Mouse (Mus musculus) limb, embryonic 13.5 days (tissue): ENCODE data around the gene Prkcsh. TPM values are rescaled to one million over a fixed set of nuclear protein-coding genes. Genes with fewer than 3 reads are reported as not detected.

ENCODE experiments used
- ATAC-seq: fragments of 200-750 bp; cut with Nextera tagmentation; 2 replicates; pipeline ENCODE4 v1.8.0; 2017; ENCODE audit warnings: low read depth, moderate number of reproducible peaks, moderate TSS enrichment; ENCODE audit not compliant: low FRiP score
- H3K27ac ChIP-seq: fragments of 300-500 bp; sonication (generic); 2 replicates; pipeline ENCODE4 v1.5.1; 2015; ENCODE audit warnings: inconsistent platforms, mild to moderate bottlenecking, moderate library complexity
- H3K27me3 ChIP-seq: fragments of 300-500 bp; sonication (generic); 2 replicates; pipeline ENCODE4 v1.6.1; 2015; ENCODE audit warnings: mild to moderate bottlenecking, inconsistent platforms
- H3K36me3 ChIP-seq: fragments of 300-500 bp; sonication (generic); 2 replicates; pipeline ENCODE4 v1.6.1; 2015; ENCODE audit warnings: inconsistent platforms, mild to moderate bottlenecking, moderate library complexity
- H3K4me1 ChIP-seq: fragments of 300-500 bp; sonication (generic); 2 replicates; pipeline ENCODE4 v1.6.1; 2015; ENCODE audit warnings: inconsistent platforms
- H3K4me2 ChIP-seq: fragments of 300-500 bp; sonication (generic); replicated peaks from 2 replicates; pipeline ENCODE4 v1.6.1; 2015; ENCODE audit warnings: inconsistent platforms, mild to moderate bottlenecking, moderate library complexity
- H3K4me3 ChIP-seq: fragments of 300-500 bp; sonication (generic); 2 replicates; pipeline ENCODE4 v1.5.1; 2015; ENCODE audit warnings: moderate library complexity, mild to moderate bottlenecking, inconsistent platforms
- H3K9ac ChIP-seq: fragments of 300-500 bp; sonication (generic); 2 replicates; pipeline ENCODE4 v1.6.1; 2015; ENCODE audit warnings: mild to moderate bottlenecking, inconsistent platforms
- H3K9me3 ChIP-seq: fragments of 300-500 bp; sonication (generic); 2 replicates; pipeline ENCODE4 v1.6.1; 2016; ENCODE audit warnings: inconsistent platforms
- WGBS: fragments of 180-500 bp; shearing (Covaris S2); methylation state at CpG from one replicate; pipeline ENCODE4 v1.1.7; 2015; 5-methylcytosine and 5-hydroxymethylcytosine counted together
- polyA plus RNA-seq: library from polyadenylated mRNA; unstranded; fragments of >200 nt; fragmentation: Nextera tagmentation; extraction: Ambion mirVana; gene quantifications from 2 replicates; pipeline ENCODE4 v1.2.1, GENCODE M21; 2015

Prkcsh gene
- polyA plus RNA-seq, 1 experiment from 2014 or later: 122 TPM

DNA sequence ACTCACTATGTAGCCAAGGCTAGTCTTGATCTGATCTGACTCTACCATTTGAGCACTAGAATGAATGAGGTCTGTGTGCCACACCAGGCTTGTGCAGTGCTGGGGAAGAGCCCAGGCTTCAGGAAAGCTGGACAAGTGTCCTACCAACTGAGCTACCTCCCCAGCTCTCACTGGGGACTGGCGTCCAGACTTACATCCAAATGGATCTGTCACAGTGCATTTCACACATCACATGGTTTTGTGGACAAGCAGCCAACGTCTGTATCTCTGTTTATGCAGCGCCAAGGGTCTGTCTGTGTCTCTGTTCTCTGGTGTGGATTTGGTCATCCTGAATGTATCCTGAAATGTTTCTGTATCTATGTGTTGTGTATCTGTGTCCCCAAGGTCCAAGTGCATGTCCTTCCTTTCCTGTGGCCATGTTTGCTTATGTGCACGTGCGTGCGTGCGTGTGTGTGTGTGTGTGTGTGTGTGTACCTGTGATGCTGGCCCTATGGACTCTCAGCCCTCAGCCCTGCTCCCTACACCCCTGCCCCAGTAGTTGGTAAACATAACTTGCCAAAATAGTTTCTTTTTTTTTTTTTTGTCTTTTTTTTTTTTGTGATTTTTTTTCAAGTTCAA is 14.7 kb downstream of the Prkcsh start:
- WGBS: 86% methylated on average over 7 of the region's 7 CpGs
- Histone ChIP-seq H3K36me3 (peaks cover 26% of the 10 kb centered on the region), H3K9ac (no peak overlapping the region), H3K4me1 (no peaks in the 10 kb centered on the region), H3K4me3 (no peak overlapping the region), H3K4me2 (no peak overlapping the region), H3K9me3 (no peaks in the 10 kb centered on the region), H3K27ac (no peak overlapping the region), H3K27me3 (no peaks in the 10 kb centered on the region)
- ATAC-seq: no peak

- no peak overlapping the region for H3K9ac ChIP-seq
- H3K4me3 ChIP-seq: no peak overlapping the region
- no peak overlapping the region for H3K4me2 ChIP-seq
- no peak overlapping the region for H3K27ac ChIP-seq
- H3K4me1 ChIP-seq: no peaks in the 10 kb centered on the region
- no peak for ATAC-seq
- 45% methylated on average over 8 of the region's 8 CpGs for whole genome bisulfite sequencing
- H3K27me3 ChIP-seq: peaks cover 3% of the 10 kb centered on the region; the same call in 1 of the 2 replicates
- H3K9me3 ChIP-seq: no peaks in the 10 kb centered on the region
- no peaks in the 10 kb centered on the region for H3K36me3 ChIP-seq
These were observed 22.0 kb downstream of the Prkcsh start for GRCm38 (mm10) chr9:22024592-22024991.

- Histone ChIP-seq H3K4me3 (no peak overlapping the region), H3K27me3 (peaks cover 3% of the 10 kb centered on the region; the same call in 1 of the 2 replicates), H3K4me2 (no peak overlapping the region), H3K36me3 (no peaks in the 10 kb centered on the region), H3K9ac (no peak overlapping the region), H3K27ac (no peak overlapping the region), H3K4me1 (no peaks in the 10 kb centered on the region), H3K9me3 (no peaks in the 10 kb centered on the region)
- no peak for ATAC-seq
- 65% methylated on average over 7 of the region's 7 CpGs for WGBS
These were observed 25.9 kb downstream of the Prkcsh start for GRCm38 (mm10) chr9:22028467-22028866.

DNA sequence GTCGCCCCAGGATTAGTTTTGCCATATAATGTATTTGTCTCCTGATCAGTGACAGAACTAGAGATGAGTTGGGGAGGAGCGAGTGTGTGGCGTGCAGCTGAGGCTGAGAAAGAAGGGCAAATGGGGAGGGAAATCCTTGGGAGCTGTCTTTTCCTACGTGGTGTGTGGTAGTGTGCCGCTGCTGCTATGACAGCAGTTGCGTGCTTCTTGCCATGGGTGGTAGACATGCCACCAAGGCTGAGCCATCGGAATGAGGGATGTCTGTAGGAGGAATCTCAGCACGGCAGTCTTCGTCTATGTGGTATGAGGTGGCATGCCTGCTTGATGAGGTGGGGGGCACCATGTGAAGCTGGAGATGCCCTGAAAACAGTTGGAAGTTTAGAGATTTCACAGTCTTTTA is 27.8 kb downstream of the Prkcsh start:
- Histone ChIP-seq H3K27me3 (no peaks in the 10 kb centered on the region; the same call in 1 of the 2 replicates), H3K4me2 (no peak overlapping the region), H3K9ac (no peak overlapping the region), H3K9me3 (0 out of 2 replicates have a peak, but pooled peaks cover 5% of the 10 kb centered on the region), H3K4me1 (peaks cover 2% of the 10 kb centered on the region; the same call in 1 of the 2 replicates), H3K27ac (no peak overlapping the region), H3K4me3 (no peak overlapping the region), H3K36me3 (no peaks in the 10 kb centered on the region)
- no peak for ATAC-seq
- WGBS: 92% methylated on average over 9 of the region's 9 CpGs

GRCm38 (mm10) chr9:22035300-22036044 is 32.9 kb downstream of the Prkcsh start:
- WGBS: 59% methylated on average over 6 of the region's 6 CpGs
- H3K27ac ChIP-seq: no peak overlapping the region
- ATAC-seq: no peak; the same call in 1 of the 2 replicates
- no peak overlapping the region for H3K9ac ChIP-seq
- 0 out of 2 replicates have a peak, but pooled peaks cover 5% of the 10 kb centered on the region for H3K9me3 ChIP-seq
- no peaks in the 10 kb centered on the region; the same call in 1 of the 2 replicates for H3K27me3 ChIP-seq
- H3K4me2 ChIP-seq: no peak overlapping the region
- peaks cover 5% of the 10 kb centered on the region; the same call in 1 of the 2 replicates for H3K4me1 ChIP-seq
- H3K4me3 ChIP-seq: no peak overlapping the region
- H3K36me3 ChIP-seq: no peaks in the 10 kb centered on the region

- 79% methylated on average over 10 of the region's 10 CpGs for WGBS
- Histone ChIP-seq H3K9ac (no peak overlapping the region), H3K4me3 (no peak overlapping the region), H3K4me1 (peaks cover 5% of the 10 kb centered on the region; the same call in 1 of the 2 replicates), H3K9me3 (0 out of 2 replicates have a peak, but pooled peaks cover 5% of the 10 kb centered on the region), H3K36me3 (no peaks in the 10 kb centered on the region), H3K27ac (no peak overlapping the region), H3K4me2 (no peak overlapping the region), H3K27me3 (no peaks in the 10 kb centered on the region; the same call in 1 of the 2 replicates)
- ATAC-seq: no peak
These were observed 35.2 kb downstream of the Prkcsh start for GRCm38 (mm10) chr9:22037826-22038225.

- H3K4me2 ChIP-seq: no peak overlapping the region
- no peak overlapping the region for H3K27ac ChIP-seq
- 59% methylated on average over 2 of the region's 2 CpGs for WGBS
- H3K27me3 ChIP-seq: no peaks in the 10 kb centered on the region
- no peaks in the 10 kb centered on the region for H3K9me3 ChIP-seq
- H3K4me1 ChIP-seq: no peaks in the 10 kb centered on the region
- H3K9ac ChIP-seq: no peak overlapping the region
- H3K4me3 ChIP-seq: no peak overlapping the region
- no peaks in the 10 kb centered on the region for H3K36me3 ChIP-seq
- ATAC-seq: no peak
These were observed 39.2 kb downstream of the Prkcsh start for GRCm38 (mm10) chr9:22041832-22042231.

GRCm38 (mm10) chr9:22047329-22047728 is 44.7 kb downstream of the Prkcsh start:
- no peaks in the 10 kb centered on the region for H3K36me3 ChIP-seq
- H3K4me2 ChIP-seq: no peak overlapping the region
- 56% methylated on average over 9 of the region's 9 CpGs for WGBS
- no peak overlapping the region for H3K9ac ChIP-seq
- ATAC-seq: no peak
- H3K4me3 ChIP-seq: no peak overlapping the region
- H3K27ac ChIP-seq: no peak overlapping the region
- no peaks in the 10 kb centered on the region for H3K9me3 ChIP-seq
- peaks cover 51% of the 10 kb centered on the region for H3K27me3 ChIP-seq
- H3K4me1 ChIP-seq: peaks cover 19% of the 10 kb centered on the region

DNA sequence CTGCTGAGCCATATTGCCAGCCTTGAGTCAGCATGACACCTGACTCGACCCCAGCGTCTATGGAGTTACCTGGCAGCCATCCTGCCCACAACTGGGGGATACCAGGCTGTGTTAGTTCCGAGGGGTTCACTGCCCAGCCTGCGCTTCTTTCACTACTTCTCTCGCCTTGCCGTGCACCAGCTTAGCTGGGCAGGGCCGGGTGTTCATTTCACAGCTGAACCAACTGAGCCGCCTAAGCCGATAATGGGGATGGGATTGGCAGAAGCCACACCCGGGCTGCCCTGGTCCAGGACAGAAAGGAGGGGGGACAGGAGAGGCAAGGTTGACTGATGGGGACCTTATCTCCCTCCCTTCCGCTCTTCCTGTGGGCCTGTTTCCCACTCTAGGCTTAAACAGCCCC is 46.7 kb downstream of the Prkcsh start:
- no peak overlapping the region for H3K4me3 ChIP-seq
- no peaks in the 10 kb centered on the region for H3K36me3 ChIP-seq
- H3K9me3 ChIP-seq: no peaks in the 10 kb centered on the region; the same call in 1 of the 2 replicates
- H3K4me1 ChIP-seq: peaks cover 20% of the 10 kb centered on the region
- H3K27me3 ChIP-seq: peaks cover 70% of the 10 kb centered on the region
- no peak overlapping the region for H3K27ac ChIP-seq
- WGBS: 67% methylated on average over 11 of the region's 11 CpGs
- H3K4me2 ChIP-seq: no peak overlapping the region
- H3K9ac ChIP-seq: no peak overlapping the region
- ATAC-seq: no peak

- ATAC-seq: no peak
- Histone ChIP-seq H3K27ac (no peak overlapping the region), H3K4me3 (no peak overlapping the region), H3K9me3 (no peaks in the 10 kb centered on the region; the same call in 1 of the 2 replicates), H3K4me2 (peak overlapping the region; percentile 68; the same call in 1 of the 2 replicates), H3K36me3 (no peaks in the 10 kb centered on the region), H3K9ac (no peak overlapping the region), H3K4me1 (peaks cover 25% of the 10 kb centered on the region), H3K27me3 (peaks cover 75% of the 10 kb centered on the region)
- 64% methylated on average over 4 of the region's 4 CpGs for WGBS
These were observed 47.2 kb downstream of the Prkcsh start for GRCm38 (mm10) chr9:22049721-22050270.

DNA sequence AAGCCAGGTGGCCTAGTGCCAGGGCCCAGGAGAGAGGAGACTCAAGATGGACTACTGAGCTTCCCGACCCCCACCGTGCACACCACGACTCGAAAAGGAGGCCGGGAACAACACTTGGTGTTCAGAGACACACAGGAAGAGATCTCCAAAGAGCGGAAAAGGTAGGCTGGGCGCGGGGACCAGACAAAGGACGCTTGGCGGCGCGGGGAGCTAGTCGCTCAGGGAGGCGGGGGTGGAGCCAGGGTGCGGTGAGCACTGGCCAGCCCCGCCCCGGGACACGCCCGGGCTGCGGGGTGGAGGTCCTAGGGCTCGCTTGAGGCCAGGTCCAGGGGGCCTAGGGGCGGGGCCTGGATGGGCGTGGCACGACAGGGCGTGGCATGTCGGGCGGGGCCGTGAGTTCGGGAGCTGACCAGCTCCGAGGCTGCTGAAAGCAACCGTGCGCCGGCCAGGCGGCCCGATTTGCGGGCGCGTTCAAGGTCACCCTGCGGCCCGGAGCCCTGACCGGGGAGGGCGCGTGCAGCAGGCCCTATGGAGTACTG is 47.8 kb downstream of the Prkcsh start:
- Histone ChIP-seq H3K4me2 (peak overlapping the region; percentile 68), H3K27ac (no peak overlapping the region), H3K9ac (no peak overlapping the region), H3K36me3 (no peaks in the 10 kb centered on the region), H3K4me3 (peak overlapping the region; percentile 39), H3K27me3 (peaks cover 82% of the 10 kb centered on the region), H3K4me1 (peaks cover 26% of the 10 kb centered on the region), H3K9me3 (no peaks in the 10 kb centered on the region; the same call in 1 of the 2 replicates)
- ATAC-seq: peak; percentile 42; the same call in 1 of the 2 replicates
- WGBS: under 1% methylated on average over 41 of the region's 43 CpGs
